Mouse (Mus musculus): Measurements from ENCODE around the gene 2010005H15Rik.
"Not testable (repeated sequence)": the region's sequence is repeated elsewhere in the genome, so short reads cannot be mapped to it uniquely, and the experiment has no call there.

- TF ChIP-seq CTCF (IDR thresholded peaks at IDR 0.05; ENCODE audit: extremely low read depth, insufficient read depth, insufficient read length, insufficient replicate concordance); POLR2A (IDR thresholded peaks at IDR 0.05; ENCODE audit: low read depth, low read length): not testable (repeated sequence)
Observed at GRCm38 (mm10) chr16:36205684-36206083, 15.6 kb upstream of the 2010005H15Rik start.
